Mouse (Mus musculus) thymus, adult 2 months (tissue): ENCODE data around the gene Actr10.

Experiments used
- CTCF ChIP-seq: fragments of 200-500 bp; IDR thresholded peaks from 2 replicates; pipeline ENCODE4 v1.5.1; 2012; ENCODE audit warnings: mild to moderate bottlenecking, control low read depth, low read length, moderate library complexity, borderline replicate concordance; ENCODE audit not compliant: control insufficient read depth, poor library complexity, insufficient read depth; ENCODE audit errors: extremely low read depth
- POLR2A ChIP-seq: fragments of 200-500 bp; IDR thresholded peaks from 2 replicates; pipeline ENCODE4 v1.6.1; 2012; ENCODE audit warnings: mild to moderate bottlenecking, low read length, control low read depth, moderate library complexity; ENCODE audit not compliant: control insufficient read depth, poor library complexity, insufficient read depth; ENCODE audit errors: extremely low read depth

DNA sequence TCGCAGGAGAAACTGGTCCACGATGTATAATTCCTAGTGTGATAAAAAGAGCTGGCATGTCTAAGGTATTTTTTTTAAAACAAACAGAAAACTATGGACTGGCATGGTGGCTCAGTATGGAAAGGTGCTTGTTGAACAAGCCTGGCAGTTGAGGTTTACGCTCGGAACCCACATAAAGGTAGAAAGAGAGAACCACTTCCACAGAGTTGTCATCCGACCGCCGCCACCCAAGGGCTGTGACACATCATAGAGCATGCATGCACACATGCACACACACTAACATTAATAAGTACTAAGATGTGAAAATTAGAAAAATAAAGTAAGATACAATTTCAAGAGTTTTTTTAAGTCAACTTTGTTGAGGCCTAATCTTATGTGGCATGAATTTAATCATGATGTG is 3.1 kb downstream of the Actr10 start:
- no peak for TF ChIP-seq CTCF
- TF ChIP-seq POLR2A: no peak
